Mouse (Mus musculus): ENCODE data around the gene Kcnj13.

- TF ChIP-seq POLR2A (IDR thresholded peaks at IDR 0.05; ENCODE audit: extremely low read depth, insufficient read depth, low read length) (no peak), CTCF (IDR thresholded peaks at IDR 0.05; ENCODE audit: low read depth, low read length) (no peak)
These were observed 34.3 kb downstream of the Kcnj13 start for GRCm38 (mm10) chr1:87360276-87360675.
